Mouse (Mus musculus) fibroblast of lung, adult 2 months (primary cell): ENCODE results near the gene Vmn1r151.
"Not testable (repeated sequence)": the region's sequence is repeated elsewhere in the genome, so short reads cannot be mapped to it uniquely, and the experiment has no call there.

Experiments
- DNase-seq: peaks from one replicate; pipeline ENCODE4 v3.0.0-alpha.2; 2011; ENCODE audit warnings: low read depth

Gene Vmn1r151

DNA sequence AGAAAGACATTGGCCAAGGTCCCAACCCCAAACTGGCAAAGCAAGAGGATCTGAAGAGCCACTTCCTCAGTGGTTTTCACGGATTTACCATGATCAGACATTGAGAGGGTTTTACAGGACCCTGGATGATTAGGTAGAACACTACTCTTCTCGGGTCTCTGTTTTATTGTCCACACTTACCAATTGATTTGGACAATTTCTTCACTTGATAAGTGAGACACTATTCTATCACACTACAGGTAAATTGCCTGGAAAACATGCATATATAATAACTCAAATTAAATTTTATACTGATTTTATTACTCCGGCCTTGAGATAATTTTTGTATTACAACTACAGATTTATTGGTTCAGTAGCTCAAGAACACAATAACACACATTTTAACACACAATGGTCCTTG, at the start of gene Vmn1r151:
TSS of gene Vmn1r151 (minus strand) at position 101 of the 400 bp plus-strand sequence.
- not testable (repeated sequence) for DNase-seq

DNA sequence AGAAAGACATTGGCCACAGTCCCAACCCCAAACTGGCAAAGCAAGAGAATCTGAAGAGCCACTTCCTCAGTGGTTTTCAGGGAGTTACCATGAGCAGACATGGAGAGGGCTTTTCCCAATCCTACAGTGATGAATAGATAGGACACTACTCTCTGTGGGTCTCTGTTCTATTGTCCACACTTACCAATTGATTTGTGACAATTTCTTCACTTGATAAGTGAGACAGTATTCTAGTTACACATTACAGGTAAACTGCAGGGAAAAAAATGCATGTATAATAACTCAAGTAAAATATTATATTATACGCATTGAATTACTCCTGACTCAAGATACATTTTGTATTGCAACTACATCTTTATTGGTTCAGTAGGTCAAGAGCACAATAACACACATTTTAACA, 35.3 kb upstream of the Vmn1r151 start, which contains the start of gene Gm8677:
TSS of gene Gm8677 (minus strand) at position 101 of the 400 bp plus-strand sequence.
- not testable (repeated sequence) for DNase-seq

DNA sequence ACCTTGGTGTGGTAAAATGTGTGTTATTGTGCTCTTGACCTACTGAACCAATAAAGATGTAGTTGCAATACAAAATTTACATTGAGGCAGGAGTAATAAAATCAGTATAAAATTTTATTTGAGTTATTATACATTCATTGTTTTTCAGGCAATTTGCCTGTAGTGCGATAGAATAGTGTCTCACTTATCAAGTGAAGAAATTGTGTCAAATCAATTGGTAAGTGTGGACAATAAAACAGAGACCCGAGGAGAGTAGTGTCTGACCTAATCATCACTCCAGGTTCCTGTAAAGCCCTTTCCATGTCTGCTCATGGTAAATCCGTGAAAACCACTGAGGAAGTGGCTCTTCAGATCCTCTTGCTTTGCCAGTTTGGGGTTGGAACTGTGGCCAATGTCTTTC, 23.2 kb upstream of the Vmn1r151 start, which contains the start of gene Vmn1r152:
TSS of gene Vmn1r152 (plus strand) at position 301 of the 400 bp plus-strand sequence.
- not testable (repeated sequence) for DNase-seq

DNA sequence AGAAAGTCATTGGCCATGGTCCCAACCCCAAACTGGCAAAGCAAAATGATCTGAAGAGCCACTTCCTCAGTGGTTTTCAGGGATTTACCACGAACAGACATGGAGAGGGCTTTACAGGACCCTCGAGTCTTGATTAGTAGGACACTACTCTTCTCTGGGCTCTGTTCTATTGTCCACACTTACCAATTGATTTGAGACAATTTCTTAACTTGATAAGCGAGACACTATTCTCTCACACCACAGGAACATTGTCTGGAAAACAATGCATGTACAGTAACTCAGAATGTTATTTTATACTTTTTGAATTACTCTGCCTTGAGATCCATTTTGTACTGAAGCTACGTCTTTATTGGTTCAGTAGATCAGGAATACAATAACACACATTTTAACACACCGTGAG, 35.5 kb downstream of the Vmn1r151 start, which contains the start of gene Gm10665:
TSS of gene Gm10665 (minus strand) at position 101 of the 400 bp plus-strand sequence.
- DNase-seq = not testable (repeated sequence)
